In genomic region chr11:102556716-102557074, GRCm38 (mm10) we compare ENCODE assay signal across 8 mouse cellular contexts. TPM values are rescaled to one million over a fixed set of nuclear protein-coding genes. Genes with fewer than 3 reads are reported as not detected.
DNase-seq lines count a peak whose midpoint lies in the region; ATAC-seq and TF ChIP-seq lines count a peak whose summit lies in the region.

No protein-coding gene starts in this region.

- no peaks in the 10 kb centered on the region for H3K27me3 ChIP-seq in kidney, adult 2 months (replicated peaks; ENCODE audit: control insufficient read depth, insufficient read depth, low read length)
- H3K27me3 ChIP-seq in hindbrain, embryonic 14.5 days (ENCODE audit: control insufficient read depth, insufficient read depth, low read length): no peaks in the 10 kb centered on the region
- H3K27me3 ChIP-seq in midbrain, embryonic 13.5 days: no peaks in the 10 kb centered on the region

- H3K4me2 ChIP-seq in hindbrain, embryonic 14.5 days (replicated peaks): peak overlapping the region; percentile 63
- peak overlapping the region; percentile 36 for H3K4me2 ChIP-seq in midbrain, embryonic 13.5 days (replicated peaks)

- no peak overlapping the region for H3K9ac ChIP-seq in hindbrain, embryonic 14.5 days
- no peak overlapping the region for H3K9ac ChIP-seq in midbrain, embryonic 13.5 days (replicated peaks)

- TF ChIP-seq POLR2A in kidney, adult 2 months (IDR thresholded peaks at IDR 0.05; ENCODE audit: low read depth, low read length): no peak
- TF ChIP-seq POLR2A in cortical plate, adult 2 months (IDR thresholded peaks at IDR 0.05; ENCODE audit: extremely low read depth, insufficient read depth, low read length): no peak

- H3K27ac ChIP-seq in kidney, adult 2 months (ENCODE audit: insufficient read depth, low read depth, low read length): peak overlapping the region; percentile 63; the same call in 1 of the 2 replicates
- H3K27ac ChIP-seq in cortical plate, adult 2 months (ENCODE audit: insufficient read depth, low read length): no peak overlapping the region
- peak overlapping the region; percentile 96 for H3K27ac ChIP-seq in hindbrain, embryonic 14.5 days
- H3K27ac ChIP-seq in midbrain, embryonic 13.5 days: peak overlapping the region; percentile 99; the same call in 1 of the 2 replicates

- ATAC-seq in hindbrain, embryonic 14.5 days (ENCODE audit: low FRiP score): no peak
- ATAC-seq in midbrain, embryonic 13.5 days: no peak; the same call in 1 of the 2 replicates
- ATAC-seq in granulocyte monocyte progenitor cell, adult 5-6 weeks (replicated peaks; ENCODE audit: poor library complexity, severe bottlenecking): no peak

- under 1% methylated on average over 3 of the region's 3 CpGs for WGBS in kidney, adult 2 months
- 14% methylated on average over 3 of the region's 3 CpGs for WGBS in hindbrain, embryonic 14.5 days
- WGBS in midbrain, embryonic 13.5 days: 23% methylated on average over 3 of the region's 3 CpGs

- H3K9me3 ChIP-seq in hindbrain, embryonic 14.5 days (ENCODE audit: control insufficient read depth, low read length): no peaks in the 10 kb centered on the region
- no peaks in the 10 kb centered on the region for H3K9me3 ChIP-seq in midbrain, embryonic 13.5 days

- H3K4me3 ChIP-seq in kidney, adult 2 months (ENCODE audit: insufficient read depth, low read depth, low read length): no peak overlapping the region
- peak overlapping the region; percentile 89; the same call in 1 of the 2 replicates for H3K4me3 ChIP-seq in cortical plate, adult 2 months (ENCODE audit: insufficient read depth, low read length)
- peak overlapping the region; percentile 93 for H3K4me3 ChIP-seq in hindbrain, embryonic 14.5 days (replicated peaks; ENCODE audit: low read length)
- peak overlapping the region; percentile 98; the same call in 1 of the 2 replicates for H3K4me3 ChIP-seq in midbrain, embryonic 13.5 days (replicated peaks)

- peaks cover 5% of the 10 kb centered on the region; the same call in 1 of the 2 replicates for H3K4me1 ChIP-seq in kidney, adult 2 months (ENCODE audit: control insufficient read depth, insufficient read depth, low read length)
- H3K4me1 ChIP-seq in cortical plate, adult 2 months (ENCODE audit: control insufficient read depth, insufficient read depth, low read length): peaks cover 5% of the 10 kb centered on the region; the same call in 1 of the 2 replicates
- peaks cover 26% of the 10 kb centered on the region for H3K4me1 ChIP-seq in hindbrain, embryonic 14.5 days (replicated peaks; ENCODE audit: control insufficient read depth, insufficient read depth, low read length)
- H3K4me1 ChIP-seq in midbrain, embryonic 13.5 days (replicated peaks): peaks cover 26% of the 10 kb centered on the region

- no peaks in the 10 kb centered on the region for H3K36me3 ChIP-seq in kidney, adult 2 months (ENCODE audit: control insufficient read depth, insufficient read depth, low read length)
- H3K36me3 ChIP-seq in hindbrain, embryonic 14.5 days (replicated peaks; ENCODE audit: control insufficient read depth, insufficient read depth): no peaks in the 10 kb centered on the region
- no peaks in the 10 kb centered on the region for H3K36me3 ChIP-seq in midbrain, embryonic 13.5 days

- DNase-seq in kidney, adult 2 months: no peak
- no peak for DNase-seq in kidney, adult 9 months
- no peak for DNase-seq in hindbrain, embryonic 14.5 days (ENCODE audit: low spot score)
- DNase-seq in adrenal gland, postnatal 14 days: no peak
- DNase-seq in adrenal gland, postnatal 36 days: no peak

- TF ChIP-seq CTCF in kidney, adult 2 months (conservative IDR thresholded peaks at IDR 0.05; ENCODE audit: insufficient read depth, insufficient read length, low read depth, low read length): no peak
- TF ChIP-seq CTCF in cortical plate, adult 2 months (IDR thresholded peaks at IDR 0.05; ENCODE audit: extremely low read depth, insufficient read depth, low read length): no peak

RNA-seq across cellular contexts. Expression of gene Gpatch8, which starts 0.5 kb away (rescaled TPM):
- 11.6 and 12.4 TPM in 2 replicates for polyA plus RNA-seq in kidney, adult 2 months (2012; rRNA removed)
- polyA plus RNA-seq in cortical plate, adult 2 months (2012; rRNA removed): 62.0 and 62.3 TPM in 2 replicates
- polyA plus RNA-seq in hindbrain, embryonic 14.5 days (2014; fragmentation: Nextera tagmentation; extraction: Ambion mirVana): 48.2 and 55.3 TPM in 2 replicates
- 84.5 and 87.6 TPM in 2 replicates for polyA plus RNA-seq in midbrain, embryonic 13.5 days (2015; fragmentation: Nextera tagmentation; extraction: Ambion mirVana)
- 29.7 and 29.9 TPM in 2 replicates for total RNA-seq in adrenal gland, postnatal 14 days (2021)
- total RNA-seq in granulocyte monocyte progenitor cell, adult 5-6 weeks (2014; fragmentation: Nextera tagmentation): 29.3 and 46.4 TPM in 2 replicates
- total RNA-seq in granulocyte monocyte progenitor cell, adult 5-6 weeks (2017): 19.7 and 21.3 TPM in 2 replicates
- total RNA-seq in adrenal gland, postnatal 36 days (2021): 10 to 100 TPM; 25.9 to 31.1 TPM

RNA-seq across cellular contexts. Expression of gene Gm11627, which starts 22.6 kb away (rescaled TPM):
- polyA plus RNA-seq in kidney, adult 2 months (2012; rRNA removed): 0.59 and 0.68 TPM in 2 replicates
- 8.0 and 8.2 TPM in 2 replicates for polyA plus RNA-seq in cortical plate, adult 2 months (2012; rRNA removed)
- 3.7 and 4.3 TPM in 2 replicates for polyA plus RNA-seq in hindbrain, embryonic 14.5 days (2014; fragmentation: Nextera tagmentation; extraction: Ambion mirVana)
- polyA plus RNA-seq in midbrain, embryonic 13.5 days (2015; fragmentation: Nextera tagmentation; extraction: Ambion mirVana): 4.2 and 5.3 TPM in 2 replicates
- 0.44 and 0.60 TPM in 2 replicates for total RNA-seq in adrenal gland, postnatal 14 days (2021)
- total RNA-seq in granulocyte monocyte progenitor cell, adult 5-6 weeks (2014; fragmentation: Nextera tagmentation): not detected in 2 replicates
- total RNA-seq in granulocyte monocyte progenitor cell, adult 5-6 weeks (2017): not detected in 2 replicates
- under 1 TPM in 1 of 2 experiments, not detected in 1; 0.69 TPM for total RNA-seq in adrenal gland, postnatal 36 days (2021)

RNA-seq across cellular contexts. Expression of gene Fzd2, which starts 47.5 kb away (rescaled TPM):
- 8.5 and 12.2 TPM in 2 replicates for polyA plus RNA-seq in kidney, adult 2 months (2012; rRNA removed)
- polyA plus RNA-seq in cortical plate, adult 2 months (2012; rRNA removed): 11.4 and 11.8 TPM in 2 replicates
- 8.2 and 9.2 TPM in 2 replicates for polyA plus RNA-seq in hindbrain, embryonic 14.5 days (2014; fragmentation: Nextera tagmentation; extraction: Ambion mirVana)
- polyA plus RNA-seq in midbrain, embryonic 13.5 days (2015; fragmentation: Nextera tagmentation; extraction: Ambion mirVana): 10.8 and 13.2 TPM in 2 replicates
- 4.0 and 4.4 TPM in 2 replicates for total RNA-seq in adrenal gland, postnatal 14 days (2021)
- total RNA-seq in granulocyte monocyte progenitor cell, adult 5-6 weeks (2014; fragmentation: Nextera tagmentation): not detected in 2 replicates
- not detected in 2 replicates for total RNA-seq in granulocyte monocyte progenitor cell, adult 5-6 weeks (2017)
- total RNA-seq in adrenal gland, postnatal 36 days (2021): 1 to 10 TPM; 3.1 to 4.2 TPM
